Mouse (Mus musculus) kidney, adult 2 months (tissue): ENCODE measurements around the gene S100a8.

Experiments
- CTCF ChIP-seq: fragments of 200-500 bp; conservative IDR thresholded peaks from 2 replicates; pipeline ENCODE4 v1.5.1; 2011; ENCODE audit warnings: low read depth, mild to moderate bottlenecking, control low read depth, low read length, moderate library complexity, mixed read lengths; ENCODE audit not compliant: insufficient read depth, insufficient read length
- POLR2A ChIP-seq: fragments of 200-500 bp; IDR thresholded peaks from one replicate; pipeline ENCODE4 v1.6.1; 2011; ENCODE audit warnings: low read depth, low read length, control low read depth

DNA sequence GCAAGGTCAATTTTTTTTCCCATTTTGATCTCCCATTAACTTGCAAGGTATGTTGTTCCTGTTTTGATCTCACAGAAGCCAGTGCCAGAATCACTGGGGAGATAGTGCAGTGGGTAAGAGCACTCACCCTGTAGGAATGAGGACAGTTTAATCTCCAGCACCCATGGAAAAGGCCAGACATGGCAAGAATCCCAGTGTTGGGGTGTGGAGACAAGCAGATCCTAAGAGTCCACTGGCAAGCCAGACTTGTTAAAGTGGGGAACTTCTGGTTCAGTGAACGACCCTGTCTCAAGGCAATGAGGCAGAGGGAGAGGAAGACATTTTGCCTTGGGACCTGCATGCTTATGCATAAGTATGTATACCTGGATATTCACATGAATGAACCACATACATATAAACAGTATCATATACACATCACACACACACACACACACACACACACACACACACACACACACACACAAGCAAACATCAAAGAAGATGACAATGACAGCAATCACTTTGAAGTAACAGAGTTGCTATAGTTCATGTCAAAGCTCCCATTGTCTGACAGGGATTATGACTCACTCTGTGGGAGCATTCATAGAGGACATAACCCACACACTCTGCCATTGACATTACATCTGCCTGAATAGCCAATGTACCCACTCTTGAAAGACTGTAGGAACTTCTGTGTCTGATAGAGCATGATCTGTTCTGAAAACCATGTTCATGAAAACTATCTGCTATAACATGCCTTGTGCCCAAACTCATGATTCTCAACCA is 30.1 kb upstream of the S100a8 start:
- TF ChIP-seq CTCF (no peak), POLR2A (no peak)
